ENCODE assay signal across 26 mouse cellular contexts in the genomic region with DNA sequence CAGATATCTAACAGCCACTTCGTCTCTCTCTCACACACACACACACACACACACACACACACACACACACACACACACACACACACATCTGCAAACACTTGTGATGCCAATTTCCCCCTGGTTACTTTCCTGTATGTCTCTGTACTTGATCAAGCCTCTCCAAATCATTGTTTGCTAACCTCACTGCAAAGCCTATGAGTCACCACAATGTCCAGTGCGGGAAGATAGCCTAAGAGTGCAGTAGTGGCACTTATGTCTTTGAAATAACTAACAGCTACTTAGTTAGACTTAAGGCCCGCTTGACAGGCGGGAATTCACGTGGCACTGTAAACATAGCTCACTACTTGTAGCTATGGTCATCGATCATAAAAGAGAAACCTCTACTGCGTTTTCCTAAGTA. TPM values are rescaled to one million over a fixed set of nuclear protein-coding genes. Genes with fewer than 3 reads are reported as not detected.
"Had no signal": no experiment of that assay in that cellular context is flagged by ENCODE, and none has a peak within 500 bp of the region (broad histone marks: within the 10 kb centered on the region; RNA-seq: fewer than 3 reads in every experiment).

No protein-coding gene starts in this region.

- ATAC-seq: intestine, postnatal 0 days; liver, postnatal 0 days had no signal

- H3K9ac ChIP-seq: kidney, embryonic 15.5 days; limb, embryonic 12.5 days; limb, embryonic 15.5 days; liver, embryonic 14.5 days; liver, postnatal 0 days; neural tube, embryonic 12.5 days; neural tube, embryonic 15.5 days had no signal

- DNase-seq: kidney, adult 2 months; kidney, postnatal 10 days; kidney, postnatal 36 days; layer of hippocampus, postnatal 36 days; left cerebral cortex, postnatal 4 days; liver, postnatal 0 days; midbrain, embryonic 14.5 days; right cerebral cortex, adult 18-20 months; right cerebral cortex, postnatal 14 days; right cerebral cortex, postnatal 4 days; thymus, adult 18-20 months; thymus, postnatal 36 days had no signal

- H3K4me2 ChIP-seq: kidney, embryonic 15.5 days; limb, embryonic 12.5 days; limb, embryonic 15.5 days; liver, embryonic 11.5 days; midbrain, embryonic 11.5 days; neural tube, embryonic 12.5 days; neural tube, embryonic 15.5 days had no signal

- H3K9me3 ChIP-seq: kidney, embryonic 15.5 days; limb, embryonic 12.5 days; limb, embryonic 15.5 days; neural tube, embryonic 12.5 days; neural tube, embryonic 15.5 days had no signal

- H3K4me3 ChIP-seq: kidney, embryonic 15.5 days; limb, embryonic 12.5 days; limb, embryonic 15.5 days; neural tube, embryonic 12.5 days; neural tube, embryonic 15.5 days had no signal

- H3K27ac ChIP-seq: kidney, embryonic 15.5 days; limb, embryonic 12.5 days; limb, embryonic 15.5 days; liver, embryonic 14.5 days; neural tube, embryonic 12.5 days; neural tube, embryonic 15.5 days had no signal

- H3K36me3 ChIP-seq: kidney, embryonic 15.5 days; limb, embryonic 12.5 days; limb, embryonic 15.5 days; neural tube, embryonic 12.5 days; neural tube, embryonic 15.5 days had no signal

- H3K4me1 ChIP-seq: kidney, embryonic 15.5 days; limb, embryonic 12.5 days; limb, embryonic 15.5 days; neural tube, embryonic 12.5 days; neural tube, embryonic 15.5 days had no signal

- H3K27me3 ChIP-seq: kidney, embryonic 15.5 days; limb, embryonic 12.5 days; limb, embryonic 15.5 days; neural tube, embryonic 12.5 days; neural tube, embryonic 15.5 days had no signal

RNA-seq across cellular contexts. Expression of a gene that starts 18.1 kb away (rescaled TPM):
- polyA plus RNA-seq: intestine, embryonic 14.5 days; intestine, postnatal 0 days; liver, postnatal 0 days; midbrain, embryonic 14.5 days; midbrain, postnatal 0 days; testis, adult 2 months had no signal

RNA-seq across cellular contexts. Expression of a gene that starts 26.7 kb away (rescaled TPM):
- polyA plus RNA-seq: intestine, embryonic 14.5 days; intestine, postnatal 0 days; liver, embryonic 14.5 days; liver, postnatal 0 days; midbrain, embryonic 11.5 days; midbrain, embryonic 14.5 days; midbrain, postnatal 0 days; stomach, embryonic 14.5 days; urinary bladder, adult 2 months had no signal
